Mouse (Mus musculus): ENCODE data around the gene Gys2.
A peak's percentile ranks its signal among the peaks of the same experiment; 100 is the strongest.
"Not testable (repeated sequence)": the region's sequence is repeated elsewhere in the genome, so short reads cannot be mapped to it uniquely, and the experiment has no call there.

The Gys2 gene

GRCm38 (mm10) chr6:142472801-142473203 lies at the start of gene Gys2:
Gys2 (minus strand) TSS chr6:142473109.
- no peak for DNase-seq (ENCODE audit: low read depth)

- no peak for DNase-seq (ENCODE audit: low read depth)
These were observed 48.7 kb upstream of the Gys2 start for GRCm38 (mm10) chr6:142521591-142522110.

- peak; percentile 68 for DNase-seq (ENCODE audit: low read depth)
These were observed 46.2 kb upstream of the Gys2 start for GRCm38 (mm10) chr6:142519110-142519509.

GRCm38 (mm10) chr6:142515379-142515778 lies 42.5 kb upstream of the Gys2 start:
- not testable (repeated sequence) for DNase-seq (ENCODE audit: low read depth)

GRCm38 (mm10) chr6:142514912-142515311 lies 42.0 kb upstream of the Gys2 start:
- DNase-seq (ENCODE audit: low read depth) = peak; percentile 56

- DNase-seq (ENCODE audit: low read depth) = no peak
These were observed 40.0 kb upstream of the Gys2 start for GRCm38 (mm10) chr6:142512902-142513301.

GRCm38 (mm10) chr6:142511516-142512135 lies 38.7 kb upstream of the Gys2 start:
- no peak for DNase-seq (ENCODE audit: low read depth)

GRCm38 (mm10) chr6:142508663-142509062 lies 35.8 kb upstream of the Gys2 start:
- DNase-seq (ENCODE audit: low read depth) = no peak

- peak; percentile 87 for DNase-seq (ENCODE audit: low read depth)
These were observed 34.9 kb upstream of the Gys2 start, which contains the start of gene Ldhb for GRCm38 (mm10) chr6:142507785-142508162. Ldhb (minus strand) TSS chr6:142507957.

GRCm38 (mm10) chr6:142507033-142507784 lies 34.3 kb upstream of the Gys2 start:
- no peak for DNase-seq (ENCODE audit: low read depth)

- DNase-seq (ENCODE audit: low read depth) = no peak
These were observed 33.6 kb upstream of the Gys2 start for GRCm38 (mm10) chr6:142506338-142507032.

- DNase-seq (ENCODE audit: low read depth) = no peak
These were observed 30.7 kb upstream of the Gys2 start for GRCm38 (mm10) chr6:142503601-142504000.

GRCm38 (mm10) chr6:142502519-142503125 lies 29.7 kb upstream of the Gys2 start:
- DNase-seq (ENCODE audit: low read depth) = no peak

GRCm38 (mm10) chr6:142490114-142490513 lies 17.2 kb upstream of the Gys2 start:
- not testable (repeated sequence) for DNase-seq (ENCODE audit: low read depth)

- DNase-seq (ENCODE audit: low read depth) = no peak
These were observed 14.7 kb upstream of the Gys2 start for GRCm38 (mm10) chr6:142487638-142488037.

GRCm38 (mm10) chr6:142485478-142486123 lies 12.7 kb upstream of the Gys2 start:
- DNase-seq (ENCODE audit: low read depth) = no peak

GRCm38 (mm10) chr6:142477239-142477638 lies 4.3 kb upstream of the Gys2 start:
- DNase-seq (ENCODE audit: low read depth) = peak; percentile 12

GRCm38 (mm10) chr6:142471141-142471540 lies 1.8 kb downstream of the Gys2 start:
- DNase-seq (ENCODE audit: low read depth) = no peak

GRCm38 (mm10) chr6:142469602-142470001 lies 3.3 kb downstream of the Gys2 start:
- DNase-seq (ENCODE audit: low read depth) = peak; percentile 12

- no peak for DNase-seq (ENCODE audit: low read depth)
These were observed 10.7 kb downstream of the Gys2 start for GRCm38 (mm10) chr6:142462194-142462593.

- no peak for DNase-seq (ENCODE audit: low read depth)
These were observed 13.8 kb downstream of the Gys2 start for GRCm38 (mm10) chr6:142459017-142459678.
